Mouse (Mus musculus): ENCODE results near the gene Sirt4.

- TF ChIP-seq POLR2A (IDR thresholded peaks at IDR 0.05; ENCODE audit: insufficient read depth, low read depth, low read length) (no peak), CTCF (IDR thresholded peaks at IDR 0.05) (no peak), EP300 (IDR thresholded peaks at IDR 0.05; ENCODE audit: insufficient read depth, low read depth, low read length) (no peak)
Observed at GRCm38 (mm10) chr5:115454422-115455090, 30.0 kb downstream of the Sirt4 start.
